Mouse (Mus musculus): ENCODE results near the gene Hpse. TPM values are rescaled to one million over a fixed set of nuclear protein-coding genes. Genes with fewer than 3 reads are reported as not detected.

The Hpse gene
- 1 to 10 TPM; 1.1 TPM for total RNA-seq (2021)
- long read RNA-seq, experiment 1: 0 reads
- long read RNA-seq, experiment 2: 0 reads

- DNase-seq: peak; percentile 50
These were observed at the start of gene Hpse for GRCm38 (mm10) chr5:100719235-100720088. Gene Hpse (minus strand): TSS chr5:100719716.

GRCm38 (mm10) chr5:100766026-100766425 is 46.5 kb upstream of the Hpse start:
- DNase-seq: no peak

DNA sequence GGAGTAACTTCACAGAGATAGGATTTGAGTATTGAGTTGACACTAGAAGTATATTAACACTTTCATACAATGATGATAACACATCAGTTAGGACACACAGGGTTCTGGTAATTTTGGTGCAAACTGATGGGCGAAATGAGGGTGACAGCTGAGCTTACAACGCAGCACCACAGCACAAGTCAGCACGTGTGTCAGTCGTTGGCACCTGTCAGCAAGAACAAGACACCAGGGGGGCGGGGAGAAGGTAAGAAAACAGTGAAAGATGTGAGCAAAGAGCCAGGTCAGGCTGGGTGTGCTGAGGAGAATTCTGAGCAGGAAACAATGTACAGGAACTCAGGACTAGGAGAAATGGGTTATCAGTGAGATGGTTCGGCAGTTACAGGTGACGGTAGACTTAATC is 42.2 kb upstream of the Hpse start:
- DNase-seq: no peak

- no peak for DNase-seq
These were observed 40.6 kb upstream of the Hpse start for GRCm38 (mm10) chr5:100760049-100760663.

GRCm38 (mm10) chr5:100758121-100758520 is 38.6 kb upstream of the Hpse start:
- DNase-seq: no peak

DNA sequence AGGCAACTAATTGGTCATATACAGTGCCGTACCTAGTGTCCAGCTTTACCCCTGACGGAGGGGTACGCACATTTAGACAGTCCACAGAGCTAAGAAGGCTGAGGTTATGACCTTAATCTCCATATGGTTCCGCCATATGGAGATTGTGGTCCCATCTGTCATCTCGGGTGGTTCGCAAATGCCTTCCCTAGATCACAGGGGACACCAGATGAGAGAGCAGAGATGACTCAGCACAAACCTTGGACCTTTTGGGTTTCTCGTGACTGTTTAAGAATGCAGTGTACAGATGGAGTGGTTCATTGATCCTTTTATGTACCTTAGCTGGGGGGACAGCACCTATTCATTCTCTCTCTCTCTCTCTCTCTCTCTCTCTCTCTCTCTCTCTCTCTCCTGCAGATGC is 33.9 kb upstream of the Hpse start:
- DNase-seq: peak in 1 of 2 experiments; percentile 3

- DNase-seq: peak; percentile 11 to 13
These were observed 32.1 kb upstream of the Hpse start for GRCm38 (mm10) chr5:100751655-100752054.

GRCm38 (mm10) chr5:100750617-100751255 is 31.2 kb upstream of the Hpse start:
- DNase-seq: peak; percentile 36 to 51

GRCm38 (mm10) chr5:100738802-100739201 is 19.3 kb upstream of the Hpse start:
- DNase-seq: no peak

DNA sequence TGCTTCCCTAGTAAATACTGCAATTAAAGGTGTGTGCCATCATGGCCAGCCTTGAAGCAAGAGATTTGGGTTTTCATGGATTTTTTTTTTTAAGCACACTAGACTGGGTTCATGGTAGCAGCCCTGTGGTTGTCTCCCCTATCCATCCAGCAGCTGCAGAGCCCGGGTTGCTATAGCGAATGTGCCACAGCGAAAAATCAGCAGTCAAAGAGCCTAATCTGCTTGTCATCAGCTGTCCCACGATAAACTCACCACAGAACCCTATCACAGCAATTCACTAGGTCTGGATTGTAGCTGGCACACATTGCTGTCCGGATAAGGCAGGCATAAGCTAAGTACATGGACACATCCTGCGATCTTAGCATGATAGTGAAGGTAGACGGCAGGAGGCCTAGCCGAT is 17.4 kb upstream of the Hpse start:
- no peak for DNase-seq

DNA sequence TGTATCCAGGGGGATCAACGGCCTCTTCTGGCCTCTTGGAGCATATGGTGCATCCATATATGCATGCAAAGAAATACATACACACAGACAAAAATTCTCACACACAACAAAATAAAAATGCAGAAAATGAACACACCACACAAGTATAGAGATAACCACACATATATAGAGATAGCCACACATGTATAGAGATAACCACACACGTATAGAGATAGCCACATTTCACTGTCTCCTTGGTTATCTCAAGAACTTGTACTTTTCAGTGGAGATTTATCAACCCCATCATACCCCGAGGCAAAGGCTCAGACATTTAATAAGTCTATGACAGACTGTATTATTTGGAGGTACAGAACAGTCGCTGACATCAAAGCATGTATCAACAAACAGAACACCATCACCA is 15.0 kb upstream of the Hpse start:
- DNase-seq: no peak

GRCm38 (mm10) chr5:100728757-100729156 is 9.2 kb upstream of the Hpse start:
- no peak for DNase-seq

DNA sequence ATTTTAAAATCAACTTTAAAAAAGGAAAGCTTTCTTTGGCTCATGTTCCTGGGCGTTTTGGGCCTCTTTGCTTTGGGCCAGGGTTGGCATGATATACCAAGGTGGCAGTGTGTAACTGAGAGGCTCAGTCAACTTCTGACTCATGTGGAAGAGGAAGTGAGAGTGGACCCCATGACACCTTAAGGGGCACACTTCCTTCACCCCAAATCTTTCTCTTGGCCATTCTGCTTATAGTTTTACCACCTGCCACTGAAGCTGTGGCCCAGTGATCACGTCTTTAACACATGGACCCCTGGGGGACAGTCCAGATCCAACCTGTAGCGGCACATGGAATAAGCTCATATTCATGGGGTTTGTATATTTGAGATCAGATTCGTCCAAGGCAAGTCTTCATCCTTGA is 6.5 kb upstream of the Hpse start:
- no peak for DNase-seq

GRCm38 (mm10) chr5:100716762-100717161 is 2.8 kb downstream of the Hpse start:
- no peak for DNase-seq

DNA sequence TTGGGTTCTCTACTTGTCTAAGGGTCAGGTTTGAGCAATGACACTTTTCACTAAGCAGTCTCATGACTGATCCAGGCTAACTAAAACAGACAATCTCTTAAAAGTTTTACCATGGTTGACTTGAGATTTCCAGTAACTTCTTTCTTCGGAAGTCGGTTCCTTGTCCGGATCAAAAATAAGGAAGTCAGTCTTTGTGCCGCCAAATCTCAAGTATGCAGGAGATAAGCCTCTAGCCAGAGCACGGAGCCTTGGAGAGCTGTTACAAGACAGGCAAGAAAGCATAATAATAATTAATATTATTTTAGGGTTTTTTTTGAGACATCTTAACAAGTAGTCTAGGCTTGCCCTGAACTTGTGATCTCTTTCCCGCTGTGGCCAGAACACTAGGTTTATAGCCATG is 8.3 kb downstream of the Hpse start:
- no peak for DNase-seq

- no peak for DNase-seq
These were observed 9.5 kb downstream of the Hpse start for GRCm38 (mm10) chr5:100710012-100710411.

DNA sequence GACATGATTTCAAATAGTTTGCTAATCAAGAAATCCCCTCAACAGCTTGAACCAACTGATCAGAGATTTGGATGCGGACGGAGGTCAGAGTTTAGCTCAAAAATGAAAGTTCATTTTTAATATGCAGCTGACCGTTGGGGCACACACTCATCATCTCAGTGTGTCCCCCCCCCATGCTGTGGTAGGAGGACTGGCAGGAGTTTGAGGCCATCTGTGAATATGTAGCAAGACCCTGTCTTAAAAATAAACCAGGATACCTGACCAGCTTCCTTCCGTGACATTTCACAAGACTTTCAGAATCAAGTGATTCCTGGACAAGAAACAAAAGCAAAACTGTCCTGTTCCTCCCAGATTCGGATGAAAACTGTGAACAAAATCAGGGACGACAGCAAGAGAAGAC is 10.5 kb downstream of the Hpse start:
- no peak for DNase-seq

DNA sequence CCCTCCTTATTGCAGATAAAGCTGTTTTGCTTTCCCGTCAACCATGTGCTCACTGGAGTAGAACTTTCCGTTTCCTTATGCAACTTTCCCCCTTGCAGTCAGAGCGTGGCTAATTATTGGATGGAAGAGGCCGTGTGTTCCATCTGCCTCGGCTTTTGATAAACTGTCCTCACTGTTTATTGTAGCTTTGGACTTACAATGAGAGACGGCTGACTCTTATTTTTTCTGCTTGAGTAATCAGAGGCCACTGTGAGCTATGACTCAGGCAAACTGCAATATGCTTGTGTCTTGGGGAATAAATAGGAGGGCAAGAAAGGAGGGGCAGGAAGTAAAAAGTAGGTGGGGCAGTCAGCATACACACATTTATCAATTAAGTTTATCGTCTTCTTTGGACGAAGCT is 12.8 kb downstream of the Hpse start:
- no peak for DNase-seq

DNA sequence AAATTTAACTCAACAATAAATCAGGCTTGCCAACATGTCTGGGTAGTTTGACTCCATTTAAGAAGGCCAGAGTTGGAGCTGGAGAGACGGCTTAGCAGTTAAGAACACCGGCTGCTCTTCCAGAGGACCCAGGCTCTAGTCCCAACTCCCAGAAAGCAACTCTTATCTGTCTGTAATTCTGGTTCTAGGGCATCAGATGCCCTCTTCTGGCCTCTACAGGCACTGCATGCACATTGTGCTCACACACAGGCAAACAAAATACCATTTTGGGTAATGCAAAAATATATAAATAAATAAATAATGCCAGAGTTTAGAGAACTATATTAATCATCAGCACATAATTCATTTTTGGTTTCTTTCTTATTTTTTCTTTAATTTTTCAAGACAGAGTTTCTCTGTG is 15.2 kb downstream of the Hpse start:
- no peak for DNase-seq

GRCm38 (mm10) chr5:100702325-100702724 is 17.2 kb downstream of the Hpse start:
- DNase-seq: no peak

- DNase-seq: no peak
These were observed 18.5 kb downstream of the Hpse start for GRCm38 (mm10) chr5:100700861-100701620.

DNA sequence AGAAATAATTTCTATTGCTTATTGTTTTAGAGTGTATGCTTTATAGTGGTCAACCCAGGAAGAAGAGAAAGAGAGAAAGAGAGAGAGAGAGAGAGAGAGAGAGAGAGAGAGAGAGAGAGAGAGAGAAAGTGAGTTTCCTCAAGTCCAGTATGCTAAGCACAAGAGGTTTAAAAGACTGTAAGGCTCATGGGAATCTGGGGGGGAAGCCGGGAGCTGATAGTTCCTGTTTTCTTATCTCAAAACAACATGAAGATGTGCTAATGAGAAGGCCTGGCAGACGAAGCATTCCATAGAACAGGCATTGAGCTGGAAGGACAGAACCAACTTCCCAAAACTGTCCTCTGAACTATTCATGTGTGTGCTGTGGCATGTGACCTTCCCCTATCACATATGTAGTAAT is 21.6 kb downstream of the Hpse start:
- DNase-seq: no peak
